Mouse (Mus musculus) liver, embryonic 14.5 days (tissue): ENCODE data around the gene Zfp865.

Experiments used
- CTCF ChIP-seq: IDR thresholded peaks from 2 replicates; pipeline ENCODE4 v1.5.1; 2016; ENCODE audit warnings: antibody characterized with exemption, low read depth, control low read depth
- EP300 ChIP-seq: IDR thresholded peaks from 2 replicates; pipeline ENCODE4 v1.6.1; 2016; ENCODE audit warnings: antibody characterized with exemption, low read depth

DNA sequence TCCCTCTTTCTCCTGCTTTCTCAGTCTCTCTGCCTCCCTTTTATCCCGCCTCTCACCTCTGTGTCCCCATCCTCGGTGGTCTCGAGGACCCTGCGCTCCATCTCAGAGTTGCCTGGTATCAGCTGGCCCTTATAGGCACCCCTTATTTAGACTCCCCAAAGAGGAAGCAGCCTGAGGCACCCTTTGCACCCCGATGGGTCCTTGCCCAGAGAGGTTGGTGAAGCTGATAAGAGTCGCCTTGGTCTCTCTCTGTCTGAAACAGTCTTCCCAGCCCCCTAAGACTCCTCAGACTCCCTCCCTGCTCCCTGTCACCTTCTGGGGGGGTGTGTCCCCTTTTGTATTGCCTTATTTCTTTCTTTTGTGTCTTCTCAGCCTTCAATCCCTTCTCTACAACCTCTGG is 49.1 kb upstream of the Zfp865 start, which contains the start of gene Sbk3:
- TF ChIP-seq CTCF = no peak
- TF ChIP-seq EP300 = no peak
